Mouse (Mus musculus) stomach, postnatal 0 days (tissue): Measurements from ENCODE around the gene Mageb2. TPM values are rescaled to one million over a fixed set of nuclear protein-coding genes. Genes with fewer than 3 reads are reported as not detected.
"Not testable (repeated sequence)": the region's sequence is repeated elsewhere in the genome, so short reads cannot be mapped to it uniquely, and the experiment has no call there.

ENCODE experiments used
- ATAC-seq: fragments of 200-750 bp; cut with Nextera tagmentation; 2 replicates; pipeline ENCODE4 v1.8.0; 2017; ENCODE audit not compliant: low FRiP score, low TSS enrichment
- DNase-seq: peaks from one replicate; pipeline ENCODE4 v3.0.0-alpha.2; 2016; ENCODE audit warnings: low spot score
- H3K27ac ChIP-seq: fragments of 300-500 bp; sonication (generic); replicated peaks from 2 replicates; pipeline ENCODE4 v1.5.1; 2014; ENCODE audit warnings: mild to moderate bottlenecking, control low read depth
- H3K27me3 ChIP-seq: fragments of 300-500 bp; sonication (generic); 2 replicates; pipeline ENCODE4 v1.6.1; 2014; ENCODE audit warnings: low read length; ENCODE audit not compliant: control insufficient read depth, insufficient read depth
- H3K36me3 ChIP-seq: fragments of 300-500 bp; sonication (generic); 2 replicates; pipeline ENCODE4 v1.6.1; 2014; ENCODE audit warnings: low read length, mixed read lengths; ENCODE audit not compliant: control insufficient read depth, insufficient read depth
- H3K4me1 ChIP-seq: fragments of 300-500 bp; sonication (generic); replicated peaks from 2 replicates; pipeline ENCODE4 v1.6.1; 2014; ENCODE audit warnings: antibody characterized with exemption; ENCODE audit not compliant: control insufficient read depth, insufficient read depth
- H3K4me2 ChIP-seq: fragments of 300-500 bp; sonication (generic); replicated peaks from 2 replicates; pipeline ENCODE4 v1.6.1; 2014; ENCODE audit warnings: low read depth, mild to moderate bottlenecking, control low read depth, moderate library complexity
- H3K4me3 ChIP-seq: fragments of 300-500 bp; sonication (generic); 2 replicates; pipeline ENCODE4 v1.5.1; 2014; ENCODE audit warnings: low read depth, low read length, control low read depth
- H3K9ac ChIP-seq: fragments of 300-500 bp; sonication (generic); 2 replicates; pipeline ENCODE4 v1.6.1; 2014; ENCODE audit warnings: mild to moderate bottlenecking, low read length, control low read depth, mixed read lengths
- H3K9me3 ChIP-seq: fragments of 300-500 bp; sonication (generic); 2 replicates; pipeline ENCODE4 v1.6.1; 2016; ENCODE audit warnings: low read length; ENCODE audit not compliant: control insufficient read depth
- WGBS: fragments of 180-500 bp; shearing (Covaris S2); extraction: QIAGEN DNeasy Blood & Tissue Kit; methylation state at CpG from one replicate; pipeline ENCODE4 v1.1.7; 2014; 5-methylcytosine and 5-hydroxymethylcytosine counted together
- polyA plus RNA-seq: library from polyadenylated mRNA; unstranded; fragments of >200 nt; fragmentation: Nextera tagmentation; extraction: Ambion mirVana; gene quantifications from 2 replicates; pipeline ENCODE4 v1.2.1, GENCODE M21; 2015

Mageb2 gene
- not detected in 2 replicates for polyA plus RNA-seq

GRCm38 (mm10) chrX:91331390-91331789 is at the start of gene Mageb2:
Mageb2 (plus strand) TSS chrX:91331690.
- not testable (repeated sequence) for H3K27ac ChIP-seq, H3K4me2 ChIP-seq, H3K9me3 ChIP-seq, DNase-seq, H3K9ac ChIP-seq, H3K36me3 ChIP-seq, H3K27me3 ChIP-seq, H3K4me1 ChIP-seq, H3K4me3 ChIP-seq, ATAC-seq
- 82% methylated on average over 2 of the region's 2 CpGs for WGBS

GRCm38 (mm10) chrX:91313256-91313655 is 18.2 kb upstream of the Mageb2 start:
- WGBS, result 88% methylated on average over 9 of the region's 9 CpGs
- H3K27me3 ChIP-seq, H3K4me2 ChIP-seq, H3K36me3 ChIP-seq, H3K27ac ChIP-seq, H3K9me3 ChIP-seq, ATAC-seq, DNase-seq, H3K9ac ChIP-seq, H3K4me3 ChIP-seq, H3K4me1 ChIP-seq: not testable (repeated sequence)

Other genes starting within 250 kb of the Mageb2 start
- gene Gm5072, start 60.8 kb downstream of the Mageb2 start, polyA plus RNA-seq, result not detected in 2 replicates
- gene Gm8914, start 148.4 kb downstream of the Mageb2 start, polyA plus RNA-seq, result not detected in 2 replicates
- not detected in 2 replicates for gene 1700084M14Rik, start 244.2 kb downstream of the Mageb2 start, polyA plus RNA-seq